Mouse (Mus musculus): Measurements from ENCODE around the gene Eme2.

Eme2 gene

DNA sequence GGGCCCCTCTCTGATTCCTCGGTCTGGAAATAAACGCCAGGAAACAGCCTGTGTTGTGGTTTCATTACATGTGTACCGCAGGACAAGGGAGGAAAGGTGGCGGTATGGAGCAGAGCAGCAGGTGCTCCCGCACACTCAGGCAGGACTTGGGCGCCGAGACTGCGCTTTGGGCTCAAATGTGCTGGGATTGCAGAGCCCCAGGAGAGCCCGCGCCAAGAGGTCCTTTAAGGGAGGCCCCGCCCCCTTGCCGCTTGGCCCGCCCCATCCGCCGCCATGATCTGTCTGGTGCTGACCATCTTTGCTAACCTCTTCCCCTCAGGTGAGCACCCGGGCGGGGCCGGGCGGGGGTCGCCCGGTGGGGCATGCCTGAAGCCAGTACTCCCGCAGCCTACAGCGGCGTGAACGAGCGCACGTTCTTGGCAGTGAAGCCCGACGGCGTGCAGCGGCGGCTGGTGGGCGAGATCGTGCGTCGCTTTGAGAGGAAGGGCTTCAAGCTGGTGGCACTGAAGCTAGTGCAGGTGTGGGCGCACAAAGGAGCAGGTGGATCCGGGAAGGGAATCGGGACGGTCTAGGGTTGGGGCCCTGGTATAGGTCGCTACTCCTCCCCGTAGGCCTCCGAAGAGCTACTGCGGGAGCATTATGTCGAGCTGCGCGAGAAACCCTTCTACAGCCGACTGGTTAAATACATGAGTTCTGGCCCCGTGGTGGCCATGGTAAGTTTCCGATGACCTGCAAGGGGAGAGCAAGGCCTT, 1.5 kb upstream of the Eme2 start, which contains the start of gene Nme3:
Gene Nme3, plus strand, starts transcription at position 260 of the 752 bp plus-strand sequence.
- peak; percentile 85 for DNase-seq

DNA sequence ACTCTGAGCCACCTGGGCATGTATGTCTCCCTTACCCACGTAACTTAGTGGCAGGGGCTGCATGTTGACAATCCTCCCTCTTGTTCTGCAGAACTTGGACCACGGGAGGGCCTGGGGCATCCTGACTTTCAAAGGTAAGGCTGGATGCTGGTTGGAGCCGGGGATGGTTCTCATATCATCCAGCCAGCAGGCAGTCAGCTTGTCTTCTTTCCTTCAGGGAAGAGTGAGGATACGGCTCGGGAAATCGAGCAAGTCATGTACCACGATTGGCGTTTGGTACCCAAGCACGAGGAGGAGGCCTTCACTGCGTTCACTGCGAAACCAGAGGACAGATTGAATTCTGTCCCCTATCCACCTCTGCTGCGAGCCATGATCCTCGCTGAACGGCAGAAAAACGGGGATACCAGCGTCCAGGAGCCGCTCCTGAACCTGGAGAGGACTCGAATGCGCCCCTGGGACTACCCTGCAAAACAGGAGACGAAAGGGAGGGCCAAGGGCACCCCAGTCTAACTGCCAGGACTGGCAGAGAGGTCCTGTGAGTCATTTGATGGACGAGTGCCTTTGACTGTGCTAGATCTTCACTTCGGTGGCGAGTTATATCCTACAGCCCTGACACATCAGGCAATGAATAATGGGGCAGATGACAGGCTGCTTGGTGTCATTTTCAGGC, 819 bp upstream of the Eme2 start:
- no peak for DNase-seq

DNA sequence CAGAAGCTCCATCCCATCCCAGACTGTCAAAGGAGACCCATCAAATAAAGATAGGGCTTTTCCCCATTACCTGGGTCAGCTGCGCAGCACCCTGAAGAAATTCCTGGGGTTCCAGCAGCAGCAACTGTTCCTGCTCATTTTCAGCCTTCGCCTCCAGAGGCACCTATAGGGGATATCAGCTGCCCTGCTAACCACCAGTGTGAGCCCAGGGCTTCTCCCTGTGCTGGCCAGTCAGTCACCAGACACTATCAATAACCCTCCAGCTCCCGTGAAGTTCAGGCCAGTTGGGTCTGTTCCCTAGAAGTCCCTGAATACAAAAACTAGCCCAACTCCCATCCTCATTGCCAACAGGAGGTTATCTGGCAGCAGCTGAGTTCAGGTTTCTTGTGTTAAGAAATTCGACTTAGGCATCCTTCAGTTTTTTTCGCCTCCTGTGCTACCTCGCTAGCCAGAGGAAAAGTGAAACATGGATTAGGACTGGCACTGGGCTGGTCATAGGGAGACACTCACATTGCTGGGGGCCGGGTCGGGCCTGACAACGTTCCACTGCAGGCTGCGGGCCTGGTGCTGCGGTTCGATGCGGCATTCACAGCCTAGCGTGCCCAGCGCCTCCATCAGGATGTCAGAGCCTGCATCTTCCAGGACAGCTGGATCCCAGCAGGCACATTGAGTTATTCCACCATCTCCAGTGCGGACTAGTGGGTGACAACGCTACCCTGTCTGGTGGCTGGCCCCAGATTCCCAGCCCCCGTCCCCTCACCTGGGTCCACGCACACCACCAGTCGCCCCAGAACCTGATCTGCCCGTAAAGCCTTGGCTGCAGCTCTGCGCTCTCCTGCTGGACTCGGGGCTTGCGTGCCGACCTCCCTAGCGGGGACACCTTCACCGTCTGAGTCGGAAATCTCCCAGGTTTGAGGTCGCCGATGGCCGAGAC, 559 bp downstream of the Eme2 start:
- peak; percentile 13 for DNase-seq

- peak; percentile 17 for DNase-seq
These were observed 1.6 kb downstream of the Eme2 start for GRCm38 (mm10) chr17:24893276-24893675.

GRCm38 (mm10) chr17:24892785-24893184, 2.1 kb downstream of the Eme2 start:
- DNase-seq, result no peak

GRCm38 (mm10) chr17:24891321-24891720, 3.6 kb downstream of the Eme2 start:
- DNase-seq, result no peak

GRCm38 (mm10) chr17:24890151-24891092, 4.5 kb downstream of the Eme2 start:
- no peak for DNase-seq

- DNase-seq, result no peak
These were observed 6.0 kb downstream of the Eme2 start for GRCm38 (mm10) chr17:24888862-24889261.

- no peak for DNase-seq
These were observed 7.4 kb downstream of the Eme2 start for GRCm38 (mm10) chr17:24887291-24888080.

- no peak for DNase-seq
These were observed 8.0 kb downstream of the Eme2 start for GRCm38 (mm10) chr17:24886932-24887271.

- peak; percentile 100 for DNase-seq
These were observed 8.6 kb downstream of the Eme2 start, which contains the start of the genes Nubp2 and Spsb3 for GRCm38 (mm10) chr17:24886134-24886931. Nubp2 (minus strand) TSS chr17:24886349. Spsb3 (plus strand) TSS chr17:24886643.

DNA sequence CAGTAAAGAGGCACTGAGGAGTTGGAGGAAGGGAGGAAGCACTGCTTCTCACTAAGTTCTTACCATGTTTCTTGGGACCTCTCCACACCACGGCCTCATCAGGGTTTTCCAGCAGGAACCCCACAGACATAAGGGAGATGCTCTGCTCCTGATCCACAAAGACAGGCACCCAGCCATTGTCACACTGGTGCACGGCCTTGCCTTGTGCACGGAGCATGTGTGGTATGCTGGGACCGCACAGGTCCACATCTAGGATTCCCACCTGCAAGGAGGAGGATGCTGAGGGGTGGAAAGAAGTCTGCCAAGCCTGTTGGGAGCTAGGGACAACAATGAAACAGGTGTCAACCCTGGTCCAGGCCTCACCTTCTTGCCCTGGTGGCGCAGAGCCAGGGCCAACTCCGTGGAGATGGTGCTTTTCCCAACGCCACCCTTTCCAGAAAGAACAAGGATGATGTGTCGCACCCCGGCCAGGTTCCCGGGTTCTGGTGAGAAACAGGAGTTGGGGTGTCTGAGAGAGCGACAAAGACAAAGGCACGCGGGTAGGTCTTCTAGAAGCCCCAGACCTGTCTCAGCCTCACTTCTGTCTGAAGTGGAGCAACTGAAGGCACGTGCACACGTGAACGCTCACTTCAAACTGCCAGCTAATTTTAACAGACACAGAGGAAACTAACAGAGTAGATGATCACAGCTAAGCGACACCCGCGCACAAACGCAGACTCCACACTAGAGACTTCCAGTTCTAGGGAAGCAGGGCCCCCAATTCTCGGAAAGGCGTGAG, 9.3 kb downstream of the Eme2 start:
- DNase-seq, result no peak

DNA sequence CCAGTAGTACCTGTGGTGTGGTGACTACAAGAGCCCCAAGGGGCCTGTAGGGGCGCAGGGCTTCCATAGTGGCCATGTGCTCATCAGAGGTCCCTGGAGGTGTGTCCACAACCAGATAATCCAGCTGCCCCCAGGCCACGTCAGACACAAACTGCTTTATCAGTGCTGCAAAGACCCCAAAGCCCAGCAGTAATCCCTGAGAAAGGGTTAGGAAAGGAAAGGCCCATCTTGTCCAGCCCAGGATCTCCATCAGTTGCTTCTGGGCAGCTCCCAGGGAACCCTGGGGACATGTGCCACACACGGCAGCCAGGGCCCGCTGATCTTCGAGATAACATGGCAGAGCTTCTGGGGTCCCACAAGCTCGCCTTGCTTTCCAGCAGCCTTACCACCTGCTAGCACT, 10.5 kb downstream of the Eme2 start:
- DNase-seq, result no peak

DNA sequence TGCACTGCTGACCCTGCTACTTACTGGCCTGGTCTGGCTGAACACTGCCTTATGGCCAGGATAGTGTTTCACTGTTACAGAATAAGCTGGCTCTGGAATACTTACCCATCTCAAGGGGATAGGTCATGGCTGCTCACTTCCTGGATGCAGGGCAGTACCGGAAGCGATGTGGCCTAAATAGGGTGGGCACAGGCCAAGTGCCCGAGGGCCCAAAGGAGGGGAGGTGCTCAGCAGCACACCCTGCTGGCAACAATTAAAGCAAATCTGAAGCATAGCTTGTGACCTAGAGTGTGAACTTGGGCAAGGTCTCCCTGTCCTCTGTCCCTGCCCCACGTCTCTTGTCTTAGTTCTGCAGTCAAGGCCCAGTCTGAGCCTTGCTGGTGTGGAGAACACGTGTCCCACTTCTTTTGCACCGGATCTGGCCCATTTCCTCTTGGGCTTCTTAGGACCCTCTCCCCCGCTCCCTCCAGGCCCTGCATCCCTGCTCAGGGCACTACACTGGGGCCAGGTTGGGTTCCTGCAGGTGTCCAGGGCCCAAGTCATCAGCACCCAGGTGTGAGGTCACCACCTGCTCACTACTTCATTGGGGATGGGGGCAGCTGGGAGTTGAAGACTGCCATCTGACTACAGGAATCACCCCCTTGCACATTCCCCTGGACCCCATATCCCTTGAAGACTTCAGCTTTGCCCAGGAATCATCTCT, 13.0 kb downstream of the Eme2 start:
- DNase-seq, result peak; percentile 64

- no peak for DNase-seq
These were observed 16.4 kb downstream of the Eme2 start for GRCm38 (mm10) chr17:24878531-24878930.

GRCm38 (mm10) chr17:24878117-24878397, 16.8 kb downstream of the Eme2 start:
- DNase-seq, result peak; percentile 94

- peak; percentile 74 for DNase-seq
These were observed 17.4 kb downstream of the Eme2 start for GRCm38 (mm10) chr17:24877336-24878116.

DNA sequence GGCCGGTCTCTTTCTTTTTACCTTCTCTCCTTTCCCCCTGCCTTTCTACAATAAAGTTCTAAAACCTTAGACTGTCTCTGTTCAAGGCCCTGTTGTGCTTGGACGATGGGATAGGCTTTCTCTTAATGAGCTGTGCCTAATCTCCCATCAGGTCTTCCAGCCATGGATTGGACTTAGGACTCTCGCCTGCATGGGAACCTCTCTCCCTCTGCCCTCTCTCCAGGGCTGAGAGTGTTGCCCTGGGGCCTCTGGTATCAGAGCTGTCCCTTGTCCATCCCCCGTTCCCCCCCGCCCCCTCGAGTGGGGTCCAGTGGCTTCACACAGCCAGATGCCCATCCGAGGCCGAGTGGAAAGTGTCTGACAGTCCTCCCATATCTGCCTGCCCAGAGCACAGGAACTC, 19.9 kb downstream of the Eme2 start:
- no peak for DNase-seq
